Mouse (Mus musculus): ENCODE measurements around the gene Med25. TPM values are rescaled to one million over a fixed set of nuclear protein-coding genes. Genes with fewer than 3 reads are reported as not detected.
A peak's percentile ranks its signal among the peaks of the same experiment; 100 is the strongest.

Gene Med25
- polyA plus RNA-seq, 2 experiments: 24.2 to 29.3 TPM

- ATAC-seq (ENCODE audit: insufficient read depth) (peak; percentile 40), DNase-seq (ENCODE audit: low read depth in 3 of 3, low spot score in 3 of 3) (peak; percentile 74 to 81 (median 76))
- WGBS (ENCODE audit: insufficient replicate concordance): under 1% methylated on average over 32 of the region's 32 CpGs
- no peaks in the 10 kb centered on the region for H3K9me3 ChIP-seq (ENCODE audit: control insufficient read depth, low read length)
- H3K27ac ChIP-seq: peak within 1 kb of the TSS; percentile 92
- H3K4me2 ChIP-seq (ENCODE audit: low read depth): peak within 1 kb of the TSS; percentile 83
- no peaks in the 10 kb centered on the region; the same call in 1 of the 2 replicates for H3K36me3 ChIP-seq (replicated peaks; ENCODE audit: control insufficient read depth, insufficient read depth, low read depth)
- TF ChIP-seq EP300 (IDR thresholded peaks at IDR 0.05; ENCODE audit: low read depth): no peak
- TF ChIP-seq CTCF (IDR thresholded peaks at IDR 0.05; ENCODE audit: low read depth): peak; percentile 18; the same call in 1 of the 2 replicates
- no peaks in the 10 kb centered on the region for H3K27me3 ChIP-seq (ENCODE audit: control insufficient read depth, insufficient read depth, low read length)
- H3K9ac ChIP-seq (replicated peaks): peak within 1 kb of the TSS; percentile 83
- peaks cover 27 to 28% of the 10 kb centered on the region in 2 experiments for H3K4me1 ChIP-seq (replicated peaks; ENCODE audit: control insufficient read depth in 2 of 2, insufficient read depth in 2 of 2, low read length in 1 of 2)
- H3K4me3 ChIP-seq (ENCODE audit: insufficient read depth in 1 of 2, low read depth in 2 of 2, low read length in 2 of 2): peak within 1 kb of the TSS; percentile 89 to 96
Observed at GRCm38 (mm10) chr7:44857042-44857552, 35.4 kb downstream of the Med25 start, which contains the start of gene Pnkp. Gene Pnkp, plus strand, starts transcription at chr7:44857139.

- no peak for TF ChIP-seq CTCF (IDR thresholded peaks at IDR 0.05; ENCODE audit: low read depth)
- 0 out of 2 replicates have a peak, but pooled peaks have one; percentile 46 for TF ChIP-seq EP300 (IDR thresholded peaks at IDR 0.05; ENCODE audit: low read depth)
- Histone ChIP-seq H3K27me3 (ENCODE audit: control insufficient read depth, insufficient read depth, low read length) (no peaks in the 10 kb centered on the region), H3K27ac (peak overlapping the region; percentile 92), H3K36me3 (replicated peaks; ENCODE audit: control insufficient read depth, insufficient read depth, low read depth) (no peaks in the 10 kb centered on the region; the same call in 1 of the 2 replicates), H3K4me2 (ENCODE audit: low read depth) (peak overlapping the region; percentile 83), H3K4me1 (replicated peaks; ENCODE audit: control insufficient read depth in 2 of 2, insufficient read depth in 2 of 2, low read length in 1 of 2) (peaks cover 28 to 31% of the 10 kb centered on the region in 2 experiments), H3K9me3 (ENCODE audit: control insufficient read depth, low read length) (no peaks in the 10 kb centered on the region), H3K4me3 (ENCODE audit: insufficient read depth in 1 of 2, low read depth in 2 of 2, low read length in 2 of 2) (peak overlapping the region; percentile 89 to 96), H3K9ac (replicated peaks) (peak overlapping the region; percentile 83)
- WGBS (ENCODE audit: insufficient replicate concordance): 14% methylated on average over 9 of the region's 9 CpGs
- DNase-seq (ENCODE audit: low read depth in 3 of 3, low spot score in 3 of 3) (peak in 2 of 3 experiments; percentile 41 to 42), ATAC-seq (ENCODE audit: insufficient read depth) (no peak)
Observed at GRCm38 (mm10) chr7:44856265-44856916, 36.1 kb downstream of the Med25 start.

DNA sequence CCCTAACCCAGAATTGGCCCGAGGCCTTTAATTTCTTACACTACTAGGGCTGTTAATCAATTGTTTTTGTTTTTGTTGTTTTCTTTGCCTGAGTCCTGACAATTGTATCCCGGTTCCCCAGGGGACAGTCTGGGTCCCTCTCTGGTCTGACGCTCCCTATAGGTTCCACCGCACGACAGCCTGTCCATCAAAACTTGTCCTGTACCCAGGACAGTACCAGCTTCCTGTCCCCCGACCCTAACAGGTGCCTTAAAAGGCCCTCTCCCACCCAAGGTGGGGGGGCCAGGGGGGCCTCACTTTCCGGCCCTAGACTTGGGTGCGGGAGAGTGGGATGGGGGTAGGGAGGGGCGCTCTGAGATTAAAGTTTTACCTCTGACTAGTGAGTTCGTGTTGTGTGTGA is 37.5 kb downstream of the Med25 start:
- H3K36me3 ChIP-seq (replicated peaks; ENCODE audit: control insufficient read depth, insufficient read depth, low read depth): no peaks in the 10 kb centered on the region
- WGBS (ENCODE audit: insufficient replicate concordance): 33% methylated on average over 10 of the region's 10 CpGs
- TF ChIP-seq CTCF (IDR thresholded peaks at IDR 0.05; ENCODE audit: low read depth) (no peak), EP300 (IDR thresholded peaks at IDR 0.05; ENCODE audit: low read depth) (no peak)
- no peaks in the 10 kb centered on the region for H3K27me3 ChIP-seq (ENCODE audit: control insufficient read depth, insufficient read depth, low read length)
- ATAC-seq (ENCODE audit: insufficient read depth) (no peak), DNase-seq (ENCODE audit: low read depth in 3 of 3, low spot score in 3 of 3) (no peak)
- peak overlapping the region; percentile 64 to 65 for H3K4me3 ChIP-seq (ENCODE audit: insufficient read depth in 1 of 2, low read depth in 2 of 2, low read length in 2 of 2)
- H3K9me3 ChIP-seq (ENCODE audit: control insufficient read depth, low read length): no peaks in the 10 kb centered on the region
- peak overlapping the region; percentile 92 for H3K27ac ChIP-seq
- H3K4me2 ChIP-seq (ENCODE audit: low read depth): peak overlapping the region; percentile 83
- peak overlapping the region; percentile 81 for H3K9ac ChIP-seq (replicated peaks)
- peaks cover 35 to 41% of the 10 kb centered on the region in 2 experiments for H3K4me1 ChIP-seq (replicated peaks; ENCODE audit: control insufficient read depth in 2 of 2, insufficient read depth in 2 of 2, low read length in 1 of 2)

DNA sequence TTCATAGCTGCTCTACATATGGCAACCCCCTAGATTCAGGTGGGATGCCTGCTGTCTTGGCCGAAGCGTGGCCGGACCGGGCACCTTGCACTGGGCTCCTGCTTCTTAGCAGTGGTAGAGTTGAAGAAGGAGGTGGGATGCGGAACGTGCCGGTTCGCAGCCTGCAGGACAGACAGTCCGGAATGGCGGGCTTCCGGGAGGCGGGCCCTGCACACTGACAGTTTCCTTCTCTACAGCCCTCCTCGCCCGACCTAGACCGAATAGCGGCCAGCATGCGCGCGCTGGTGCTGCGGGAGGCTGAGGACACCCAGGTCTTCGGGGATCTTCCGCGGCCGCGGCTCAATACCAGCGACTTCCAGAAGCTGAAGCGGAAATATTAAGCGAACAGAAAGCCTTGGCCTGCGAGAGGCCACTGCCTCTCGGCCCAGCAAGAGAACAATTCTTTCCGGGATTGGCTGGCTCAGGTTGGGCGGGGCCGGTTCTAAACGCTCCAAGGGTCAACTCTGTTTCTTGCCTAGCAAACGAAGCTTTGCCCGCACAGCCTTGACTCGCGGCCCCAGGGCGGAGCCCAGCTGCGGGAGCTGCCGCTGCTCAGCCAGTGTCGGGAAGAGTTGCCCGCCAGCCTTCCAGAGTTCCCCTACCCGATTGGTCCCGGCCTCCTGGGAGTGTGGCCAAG is 38.0 kb downstream of the Med25 start:
- no peaks in the 10 kb centered on the region for H3K9me3 ChIP-seq (ENCODE audit: control insufficient read depth, low read length)
- peak overlapping the region; percentile 64 to 65 for H3K4me3 ChIP-seq (ENCODE audit: insufficient read depth in 1 of 2, low read depth in 2 of 2, low read length in 2 of 2)
- H3K27ac ChIP-seq: peak overlapping the region; percentile 92
- 1% methylated on average over 45 of the region's 45 CpGs for WGBS (ENCODE audit: insufficient replicate concordance)
- H3K36me3 ChIP-seq (replicated peaks; ENCODE audit: control insufficient read depth, insufficient read depth, low read depth): no peaks in the 10 kb centered on the region
- ATAC-seq (ENCODE audit: insufficient read depth) (peak; percentile 70), DNase-seq (ENCODE audit: low read depth in 3 of 3, low spot score in 3 of 3) (peak; percentile 77 to 85 (median 78))
- H3K4me1 ChIP-seq (replicated peaks; ENCODE audit: control insufficient read depth in 2 of 2, insufficient read depth in 2 of 2, low read length in 1 of 2): peaks cover 35 to 41% of the 10 kb centered on the region in 2 experiments
- H3K4me2 ChIP-seq (ENCODE audit: low read depth): peak overlapping the region; percentile 83
- H3K27me3 ChIP-seq (ENCODE audit: control insufficient read depth, insufficient read depth, low read length): no peaks in the 10 kb centered on the region
- H3K9ac ChIP-seq (replicated peaks): peak overlapping the region; percentile 81
- TF ChIP-seq EP300 (IDR thresholded peaks at IDR 0.05; ENCODE audit: low read depth) (peak; percentile 21; the same call in 1 of the 2 replicates), CTCF (IDR thresholded peaks at IDR 0.05; ENCODE audit: low read depth) (no peak)

Data from liver, embryonic 14.5 days (tissue).